Mouse (Mus musculus) heart, postnatal 0 days (tissue): Measurements from ENCODE around the gene Tmem259. TPM values are rescaled to one million over a fixed set of nuclear protein-coding genes. Genes with fewer than 3 reads are reported as not detected.

ENCODE experiments used
- ATAC-seq: fragments of 200-750 bp; cut with Nextera tagmentation; 2 replicates; pipeline ENCODE4 v1.8.0; 2017; ENCODE audit warnings: low read depth, moderate number of reproducible peaks, moderate library complexity; ENCODE audit not compliant: insufficient read depth
- DNase-seq: peaks from one replicate; pipeline ENCODE4 v3.0.0-alpha.2; 2016; ENCODE audit warnings: low spot score
- H3K27ac ChIP-seq: fragments of 300-500 bp; sonication (generic); 2 replicates; pipeline ENCODE4 v1.5.1; 2014; ENCODE audit warnings: low read depth, mild to moderate bottlenecking
- H3K27me3 ChIP-seq: fragments of 300-500 bp; sonication (generic); 2 replicates; pipeline ENCODE4 v1.6.1; 2014; ENCODE audit warnings: low read length, mixed read lengths; ENCODE audit not compliant: control insufficient read depth, insufficient read depth
- H3K36me3 ChIP-seq: fragments of 300-500 bp; sonication (generic); replicated peaks from 2 replicates; pipeline ENCODE4 v1.6.1; 2014; ENCODE audit warnings: low read length, mixed read lengths; ENCODE audit not compliant: control insufficient read depth, insufficient read depth
- H3K4me1 ChIP-seq: fragments of 300-500 bp; sonication (generic); 2 replicates; pipeline ENCODE4 v1.6.1; 2014; ENCODE audit warnings: antibody characterized with exemption; ENCODE audit not compliant: control insufficient read depth, insufficient read depth
- H3K4me2 ChIP-seq: fragments of 300-500 bp; sonication (generic); 2 replicates; pipeline ENCODE4 v1.6.1; 2014; ENCODE audit warnings: low read depth, mild to moderate bottlenecking, low read length, moderate library complexity
- H3K4me3 ChIP-seq: fragments of 300-500 bp; sonication (generic); 2 replicates; pipeline ENCODE4 v1.5.1; 2014; ENCODE audit warnings: low read depth, low read length
- H3K9ac ChIP-seq: fragments of 300-500 bp; sonication (generic); replicated peaks from 2 replicates; pipeline ENCODE4 v1.6.1; 2014; ENCODE audit warnings: low read depth, low read length, mixed read lengths
- H3K9me3 ChIP-seq: fragments of 300-500 bp; sonication (generic); replicated peaks from 2 replicates; pipeline ENCODE4 v1.6.1; 2016; ENCODE audit warnings: low read length; ENCODE audit not compliant: control insufficient read depth
- CTCF ChIP-seq: IDR thresholded peaks from 2 replicates; pipeline ENCODE4 v1.5.1; 2016; ENCODE audit warnings: antibody characterized with exemption, control low read depth, low read depth
- EP300 ChIP-seq: IDR thresholded peaks from 2 replicates; pipeline ENCODE4 v1.6.1; 2016; ENCODE audit warnings: antibody characterized with exemption, low read depth
- WGBS: fragments of 180-500 bp; shearing (Covaris S2); extraction: QIAGEN DNeasy Blood & Tissue Kit; methylation state at CpG from one replicate; pipeline ENCODE4 v1.1.7; 2014; 5-methylcytosine and 5-hydroxymethylcytosine counted together
- polyA plus RNA-seq: library from polyadenylated mRNA; unstranded; fragments of >200 nt; fragmentation: Nextera tagmentation; extraction: Ambion mirVana; gene quantifications from 2 replicates; pipeline ENCODE4 v1.2.1, GENCODE M21; 2015
- total RNA-seq: library from RNA; depleted of rRNA; stranded (reverse); fragments of >200 nt; gene quantifications from 2 replicates; pipeline ENCODE4 v1.2.3, GENCODE M21; 2014; ENCODE audit warnings: low replicate concordance

Tmem259 gene
- total and polyA plus RNA-seq, 2 experiments from 2014 or later = 18.0 to 162 TPM

- Histone ChIP-seq H3K9ac (peak overlapping the region; percentile 83; the same call in 1 of the 2 replicates), H3K4me1 (peaks cover 26% of the 10 kb centered on the region), H3K27ac (peak overlapping the region; percentile 98; the same call in 1 of the 2 replicates), H3K4me2 (peak overlapping the region; percentile 93), H3K9me3 (no peaks in the 10 kb centered on the region), H3K27me3 (no peaks in the 10 kb centered on the region), H3K36me3 (peaks cover 12% of the 10 kb centered on the region), H3K4me3 (peak overlapping the region; percentile 74)
- DNase-seq (no peak), ATAC-seq (no peak)
- TF ChIP-seq CTCF (no peak), EP300 (no peak)
- WGBS = 66% methylated on average over 5 of the region's 5 CpGs
Measured at GRCm38 (mm10) chr10:79983205-79983604, 925 bp downstream of the Tmem259 start.

- ATAC-seq (no peak), DNase-seq (no peak)
- 85% methylated on average over 22 of the region's 22 CpGs for WGBS
- Histone ChIP-seq H3K4me1 (peaks cover 13% of the 10 kb centered on the region), H3K4me2 (no peak overlapping the region), H3K9me3 (no peaks in the 10 kb centered on the region), H3K9ac (no peak overlapping the region), H3K36me3 (peaks cover 46% of the 10 kb centered on the region), H3K27ac (peak overlapping the region; percentile 33), H3K4me3 (no peak overlapping the region), H3K27me3 (no peaks in the 10 kb centered on the region)
- TF ChIP-seq EP300 (no peak), CTCF (no peak)
Measured at GRCm38 (mm10) chr10:79979401-79980155, 4.6 kb downstream of the Tmem259 start.

GRCm38 (mm10) chr10:79978061-79978460, 6.1 kb downstream of the Tmem259 start:
- Histone ChIP-seq H3K9me3 (no peaks in the 10 kb centered on the region), H3K4me1 (peaks cover 8% of the 10 kb centered on the region), H3K36me3 (peaks cover 50% of the 10 kb centered on the region), H3K4me2 (no peak overlapping the region), H3K27me3 (no peaks in the 10 kb centered on the region), H3K27ac (no peak overlapping the region), H3K4me3 (no peak overlapping the region), H3K9ac (no peak overlapping the region)
- ATAC-seq (no peak), DNase-seq (no peak)
- no peak for TF ChIP-seq EP300
- TF ChIP-seq CTCF = no peak
- WGBS = 93% methylated on average over 17 of the region's 21 CpGs

GRCm38 (mm10) chr10:79977324-79977723, 6.8 kb downstream of the Tmem259 start:
- Histone ChIP-seq H3K4me2 (no peak overlapping the region), H3K9me3 (no peaks in the 10 kb centered on the region), H3K27ac (no peak overlapping the region), H3K4me3 (no peak overlapping the region), H3K4me1 (peaks cover under 1% of the 10 kb centered on the region; the same call in 1 of the 2 replicates), H3K9ac (no peak overlapping the region), H3K36me3 (peaks cover 50% of the 10 kb centered on the region), H3K27me3 (no peaks in the 10 kb centered on the region)
- no peak for TF ChIP-seq CTCF
- no peak for TF ChIP-seq EP300
- 86% methylated on average over 27 of the region's 28 CpGs for WGBS
- DNase-seq = no peak
- ATAC-seq = no peak

- Histone ChIP-seq H3K4me3 (no peak overlapping the region), H3K27me3 (peaks cover 4% of the 10 kb centered on the region; the same call in 1 of the 2 replicates), H3K27ac (no peak overlapping the region), H3K9me3 (no peaks in the 10 kb centered on the region), H3K4me2 (no peak overlapping the region), H3K9ac (no peak overlapping the region), H3K4me1 (no peaks in the 10 kb centered on the region), H3K36me3 (peaks cover 50% of the 10 kb centered on the region)
- DNase-seq = no peak
- 85% methylated on average over 34 of the region's 36 CpGs for WGBS
- TF ChIP-seq CTCF (no peak), EP300 (no peak)
- ATAC-seq = no peak
Measured at GRCm38 (mm10) chr10:79976722-79977107, 7.4 kb downstream of the Tmem259 start.
